Mouse (Mus musculus) embryonic facial prominence, embryonic 15.5 days (tissue): Measurements from ENCODE around the gene Ttc38. TPM values are rescaled to one million over a fixed set of nuclear protein-coding genes. Genes with fewer than 3 reads are reported as not detected.

Experiments
- ATAC-seq: fragments of 200-750 bp; cut with Nextera tagmentation; 2 replicates; pipeline ENCODE4 v1.8.0; 2017; ENCODE audit warnings: low read depth, moderate TSS enrichment; ENCODE audit not compliant: insufficient number of reproducible peaks, low FRiP score, low TSS enrichment
- H3K27ac ChIP-seq: fragments of 300-500 bp; sonication (generic); replicated peaks from 2 replicates; pipeline ENCODE4 v1.5.1; 2015; ENCODE audit warnings: mild to moderate bottlenecking, inconsistent platforms
- H3K27me3 ChIP-seq: fragments of 300-500 bp; sonication (generic); 2 replicates; pipeline ENCODE4 v1.6.1; 2015; ENCODE audit warnings: inconsistent platforms
- H3K36me3 ChIP-seq: fragments of 300-500 bp; sonication (generic); 2 replicates; pipeline ENCODE4 v1.6.1; 2015; ENCODE audit warnings: mild to moderate bottlenecking, inconsistent platforms
- H3K4me1 ChIP-seq: fragments of 300-500 bp; sonication (generic); 2 replicates; pipeline ENCODE4 v1.6.1; 2015; ENCODE audit warnings: inconsistent platforms
- H3K4me2 ChIP-seq: fragments of 300-500 bp; sonication (generic); replicated peaks from 2 replicates; pipeline ENCODE4 v1.6.1; 2015; ENCODE audit warnings: mild to moderate bottlenecking, inconsistent platforms
- H3K4me3 ChIP-seq: fragments of 300-500 bp; sonication (generic); replicated peaks from 2 replicates; pipeline ENCODE4 v1.5.1; 2015; ENCODE audit warnings: mild to moderate bottlenecking, inconsistent platforms
- H3K9ac ChIP-seq: fragments of 300-500 bp; sonication (generic); 2 replicates; pipeline ENCODE4 v1.6.1; 2015; ENCODE audit warnings: inconsistent platforms
- H3K9me3 ChIP-seq: fragments of 300-500 bp; sonication (generic); replicated peaks from 2 replicates; pipeline ENCODE4 v1.6.1; 2016; ENCODE audit warnings: inconsistent platforms
- WGBS: fragments of 180-500 bp; shearing (Covaris S2); methylation state at CpG from one replicate; pipeline ENCODE4 v1.1.7; 2015; 5-methylcytosine and 5-hydroxymethylcytosine counted together
- polyA plus RNA-seq: library from polyadenylated mRNA; unstranded; fragments of >200 nt; fragmentation: Nextera tagmentation; extraction: Ambion mirVana; gene quantifications from 2 replicates; pipeline ENCODE4 v1.2.1, GENCODE M21; 2015

Ttc38 gene
- polyA plus RNA-seq, 1 experiment from 2014 or later: 8.8 TPM

GRCm38 (mm10) chr15:85826676-85827075, 5.4 kb upstream of the Ttc38 start:
- no peak overlapping the region for H3K27ac ChIP-seq
- ATAC-seq: no peak
- WGBS: 58% methylated on average over 5 of the region's 5 CpGs

GRCm38 (mm10) chr15:85828071-85828470, 4.0 kb upstream of the Ttc38 start:
- H3K9ac ChIP-seq: no peak overlapping the region
- no peaks in the 10 kb centered on the region for H3K9me3 ChIP-seq
- no peaks in the 10 kb centered on the region for H3K27me3 ChIP-seq
- no peaks in the 10 kb centered on the region for H3K36me3 ChIP-seq
- 75% methylated on average over 4 of the region's 4 CpGs for whole genome bisulfite sequencing
- H3K4me1 ChIP-seq: peaks cover 13% of the 10 kb centered on the region
- no peak for ATAC-seq
- H3K27ac ChIP-seq: no peak overlapping the region
- H3K4me3 ChIP-seq: no peak overlapping the region
- no peak overlapping the region for H3K4me2 ChIP-seq

More at GRCm38 (mm10) chr15:85826676-85827075, 5.4 kb upstream of the Ttc38 start:
- peaks cover 8% of the 10 kb centered on the region for H3K4me1 ChIP-seq
- H3K4me3 ChIP-seq: no peak overlapping the region
- no peaks in the 10 kb centered on the region for H3K27me3 ChIP-seq
- H3K9ac ChIP-seq: no peak overlapping the region
- no peak overlapping the region for H3K4me2 ChIP-seq
- H3K36me3 ChIP-seq: no peaks in the 10 kb centered on the region
- H3K9me3 ChIP-seq: no peaks in the 10 kb centered on the region

GRCm38 (mm10) chr15:85829470-85829869, 2.6 kb upstream of the Ttc38 start:
- H3K27me3 ChIP-seq: no peaks in the 10 kb centered on the region
- no peak overlapping the region for H3K4me3 ChIP-seq
- no peak overlapping the region for H3K27ac ChIP-seq
- no peak overlapping the region for H3K9ac ChIP-seq
- no peak overlapping the region for H3K4me2 ChIP-seq
- H3K36me3 ChIP-seq: no peaks in the 10 kb centered on the region
- no peaks in the 10 kb centered on the region for H3K9me3 ChIP-seq
- H3K4me1 ChIP-seq: peaks cover 13% of the 10 kb centered on the region
- ATAC-seq: no peak
- WGBS: 76% methylated on average over 5 of the region's 5 CpGs

- Histone ChIP-seq H3K4me3 (peak overlapping the region; percentile 63), H3K9me3 (no peaks in the 10 kb centered on the region), H3K4me1 (peaks cover 13% of the 10 kb centered on the region), H3K36me3 (no peaks in the 10 kb centered on the region), H3K27ac (no peak overlapping the region), H3K27me3 (no peaks in the 10 kb centered on the region), H3K9ac (peak overlapping the region; percentile 58), H3K4me2 (peak overlapping the region; percentile 88)
- 34% methylated on average over 8 of the region's 8 CpGs for WGBS
- ATAC-seq: no peak
Observed at GRCm38 (mm10) chr15:85832599-85832998, 493 bp downstream of the Ttc38 start.

GRCm38 (mm10) chr15:85835335-85835734, 3.2 kb downstream of the Ttc38 start:
- Histone ChIP-seq H3K27me3 (no peaks in the 10 kb centered on the region), H3K9ac (no peak overlapping the region), H3K36me3 (no peaks in the 10 kb centered on the region), H3K4me1 (peaks cover 13% of the 10 kb centered on the region), H3K9me3 (no peaks in the 10 kb centered on the region), H3K4me3 (no peak overlapping the region), H3K27ac (no peak overlapping the region), H3K4me2 (no peak overlapping the region)
- WGBS: 59% methylated on average over 3 of the region's 3 CpGs
- ATAC-seq: no peak

- Histone ChIP-seq H3K4me3 (no peak overlapping the region), H3K27me3 (no peaks in the 10 kb centered on the region), H3K36me3 (no peaks in the 10 kb centered on the region), H3K9ac (no peak overlapping the region), H3K27ac (no peak overlapping the region), H3K9me3 (no peaks in the 10 kb centered on the region), H3K4me1 (peaks cover 7% of the 10 kb centered on the region), H3K4me2 (no peak overlapping the region)
- 90% methylated on average over 5 of the region's 5 CpGs for WGBS
- no peak for ATAC-seq
Observed at GRCm38 (mm10) chr15:85836887-85837286, 4.8 kb downstream of the Ttc38 start.

- Histone ChIP-seq H3K4me1 (no peaks in the 10 kb centered on the region), H3K27ac (no peak overlapping the region), H3K27me3 (no peaks in the 10 kb centered on the region), H3K9me3 (no peaks in the 10 kb centered on the region), H3K36me3 (no peaks in the 10 kb centered on the region; the same call in 1 of the 2 replicates), H3K4me2 (no peak overlapping the region), H3K9ac (no peak overlapping the region), H3K4me3 (no peak overlapping the region)
- 40% methylated on average over 6 of the region's 6 CpGs for WGBS
- no peak for ATAC-seq
Observed at GRCm38 (mm10) chr15:85840983-85841382, 8.9 kb downstream of the Ttc38 start.

- Histone ChIP-seq H3K4me1 (no peaks in the 10 kb centered on the region), H3K27ac (no peak overlapping the region), H3K36me3 (no peaks in the 10 kb centered on the region; the same call in 1 of the 2 replicates), H3K4me2 (no peak overlapping the region), H3K9ac (no peak overlapping the region), H3K4me3 (no peak overlapping the region), H3K27me3 (no peaks in the 10 kb centered on the region), H3K9me3 (no peaks in the 10 kb centered on the region)
- ATAC-seq: no peak
- WGBS: 68% methylated on average over 5 of the region's 5 CpGs
Observed at GRCm38 (mm10) chr15:85841796-85842360, 9.8 kb downstream of the Ttc38 start.

- Histone ChIP-seq H3K4me3 (no peak overlapping the region), H3K9me3 (no peaks in the 10 kb centered on the region), H3K27ac (no peak overlapping the region), H3K9ac (no peak overlapping the region), H3K4me1 (no peaks in the 10 kb centered on the region), H3K4me2 (no peak overlapping the region), H3K36me3 (peaks cover 3% of the 10 kb centered on the region; the same call in 1 of the 2 replicates), H3K27me3 (no peaks in the 10 kb centered on the region)
- ATAC-seq: 0 out of 2 replicates have a peak, but pooled peaks have one; percentile 5
Observed at GRCm38 (mm10) chr15:85845071-85845470, 13.0 kb downstream of the Ttc38 start.

- Histone ChIP-seq H3K9me3 (no peaks in the 10 kb centered on the region), H3K9ac (no peak overlapping the region), H3K27ac (no peak overlapping the region), H3K36me3 (peaks cover 3% of the 10 kb centered on the region; the same call in 1 of the 2 replicates), H3K4me2 (no peak overlapping the region), H3K4me1 (no peaks in the 10 kb centered on the region), H3K27me3 (no peaks in the 10 kb centered on the region), H3K4me3 (no peak overlapping the region)
- ATAC-seq: no peak
- 80% methylated on average over 12 of the region's 12 CpGs for whole genome bisulfite sequencing
Observed at GRCm38 (mm10) chr15:85851656-85852392, 19.7 kb downstream of the Ttc38 start.

- H3K4me1 ChIP-seq: peaks cover 21% of the 10 kb centered on the region
- peak overlapping the region; percentile 66 for H3K4me2 ChIP-seq
- peak overlapping the region; percentile 72 for H3K9ac ChIP-seq
- no peaks in the 10 kb centered on the region for H3K9me3 ChIP-seq
- H3K36me3 ChIP-seq: peaks cover 23% of the 10 kb centered on the region
- H3K4me3 ChIP-seq: peak overlapping the region; percentile 81
- peak overlapping the region; percentile 80 for H3K27ac ChIP-seq
- H3K27me3 ChIP-seq: no peaks in the 10 kb centered on the region
- 7% methylated on average over 15 of the region's 15 CpGs for WGBS
- peak; percentile 15; the same call in 1 of the 2 replicates for ATAC-seq
Observed at GRCm38 (mm10) chr15:85858980-85859489, 26.9 kb downstream of the Ttc38 start.
